Mouse (Mus musculus) NIH3T3 (cell line): Measurements from ENCODE around the gene Gm28553.
"Not testable (repeated sequence)": the region's sequence is repeated elsewhere in the genome, so short reads cannot be mapped to it uniquely, and the experiment has no call there.

Experiments
- DNase-seq: peaks from one replicate; pipeline ENCODE4 v3.0.0-alpha.2; 2012; ENCODE audit warnings: low read depth

The Gm28553 gene

DNA sequence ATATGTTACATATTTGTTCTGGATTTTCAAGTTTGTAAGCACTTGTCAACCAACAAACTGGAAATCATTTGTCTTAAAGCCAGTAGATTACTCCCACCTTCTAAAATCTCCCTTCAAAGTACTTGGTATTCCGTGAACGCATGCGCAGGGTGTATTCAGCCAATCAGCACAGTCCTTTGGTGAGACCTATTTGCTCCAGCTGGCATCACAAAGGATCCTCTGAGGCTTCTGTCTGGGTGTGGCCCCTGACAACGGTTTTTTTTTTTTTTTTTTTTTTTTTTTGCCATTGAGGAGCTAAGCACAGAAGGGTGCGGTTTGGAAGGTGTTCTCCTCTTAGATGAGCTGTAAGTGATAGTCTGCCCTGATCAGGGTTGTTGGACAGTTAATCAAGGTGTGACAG lies at the start of gene Gm28553:
Gene Gm28553 (plus strand): TSS at position 301 of the 400 bp plus-strand sequence.
- DNase-seq, result not testable (repeated sequence)
